Mouse (Mus musculus): ENCODE results near the gene Coro2a.

DNA sequence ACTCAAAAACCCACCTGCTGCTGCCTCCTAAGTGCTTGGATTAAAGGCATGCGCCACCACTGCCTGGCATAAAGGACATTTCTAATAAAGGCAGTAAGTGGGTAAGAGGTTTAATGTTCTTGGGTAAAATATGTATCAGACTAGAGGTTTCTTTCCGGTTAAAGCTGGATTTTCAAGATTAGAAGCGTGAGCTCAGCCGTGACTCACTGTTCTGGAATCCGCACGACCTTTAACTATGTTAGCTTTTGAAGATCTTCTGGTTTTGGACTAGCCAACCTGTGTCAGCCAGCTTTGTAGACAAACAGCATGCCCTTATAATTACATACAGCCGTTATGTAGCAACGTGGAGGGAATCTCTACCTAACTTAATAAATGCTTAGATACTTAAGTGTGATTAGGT lies 37.9 kb upstream of the Coro2a start:
- TF ChIP-seq POLR2A (IDR thresholded peaks at IDR 0.05; ENCODE audit: low read depth, low read length) (no peak), CTCF (IDR thresholded peaks at IDR 0.05; ENCODE audit: extremely low read depth, insufficient read length, insufficient replicate concordance, low read depth, low read length) (no peak)

Data from small intestine, adult 2 months (tissue).